Mouse (Mus musculus) adipocyte (in vitro differentiated cells): ENCODE measurements around the gene Gm16434.
"Not testable (repeated sequence)": the region's sequence is repeated elsewhere in the genome, so short reads cannot be mapped to it uniquely, and the experiment has no call there.

Source experiments
- DNase-seq: peaks from one replicate; pipeline ENCODE4 v3.0.0-alpha.2; 2016; ENCODE audit warnings: low spot score

Gene Gm16434

GRCm38 (mm10) chr14:7194440-7194839, at the start of gene Gm16434:
Gene Gm16434 (minus strand): TSS chr14:7194540.
- DNase-seq = not testable (repeated sequence)

- not testable (repeated sequence) for DNase-seq
Observed at GRCm38 (mm10) chr14:7243498-7243897, 49.2 kb upstream of the Gm16434 start.

GRCm38 (mm10) chr14:7200070-7200469, 5.7 kb upstream of the Gm16434 start:
- not testable (repeated sequence) for DNase-seq

- DNase-seq = not testable (repeated sequence)
Observed at GRCm38 (mm10) chr14:7174483-7174971, 19.8 kb downstream of the Gm16434 start, which contains the start of gene Gm3512. Gene Gm3512 (minus strand): TSS chr14:7174533.
